Mouse (Mus musculus): ENCODE measurements around the gene Rxfp4. TPM values are rescaled to one million over a fixed set of nuclear protein-coding genes. Genes with fewer than 3 reads are reported as not detected.

The Rxfp4 gene
- polyA plus RNA-seq, 1 experiment from 2014 or later, result 0.18 TPM

DNA sequence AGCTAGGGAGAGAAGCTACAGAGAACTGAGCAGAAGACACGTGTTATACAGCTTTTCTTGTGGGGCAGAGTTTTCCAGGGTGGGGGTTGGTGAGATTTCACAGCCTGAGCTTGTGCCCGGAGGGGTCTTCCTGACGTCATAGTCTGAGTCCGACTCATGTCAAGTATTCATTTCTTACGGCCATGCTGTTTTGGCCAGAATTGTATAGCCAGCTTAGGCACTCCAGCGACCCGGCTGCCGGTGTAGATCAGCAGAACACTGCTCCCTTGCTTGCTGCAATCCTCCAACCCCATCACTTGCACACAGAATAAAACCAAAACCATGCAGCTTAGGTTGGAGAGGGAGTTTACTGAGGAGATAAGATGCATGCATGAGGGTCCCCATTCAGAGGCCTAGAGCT is 2.7 kb upstream of the Rxfp4 start:
- Histone ChIP-seq H3K4me1 (ENCODE audit: control insufficient read depth, insufficient read depth, low read length) (0 out of 2 replicates have a peak, but pooled peaks cover 5% of the 10 kb centered on the region), H3K36me3 (ENCODE audit: control insufficient read depth, insufficient read depth, low read length) (no peaks in the 10 kb centered on the region), H3K27me3 (replicated peaks; ENCODE audit: control insufficient read depth, insufficient read depth, low read length) (no peaks in the 10 kb centered on the region), H3K4me2 (ENCODE audit: low read depth, low read length) (no peak overlapping the region), H3K9me3 (ENCODE audit: control insufficient read depth, low read length) (no peaks in the 10 kb centered on the region), H3K9ac (ENCODE audit: low read depth, low read length) (no peak overlapping the region), H3K4me3 (ENCODE audit: low read depth, low read length) (no peak overlapping the region), H3K27ac (replicated peaks; ENCODE audit: low read depth, low read length) (no peak overlapping the region)
- WGBS, result 74% methylated on average over 8 of the region's 8 CpGs
- ATAC-seq (ENCODE audit: low read depth) (no peak), DNase-seq (ENCODE audit: low spot score) (no peak)

DNA sequence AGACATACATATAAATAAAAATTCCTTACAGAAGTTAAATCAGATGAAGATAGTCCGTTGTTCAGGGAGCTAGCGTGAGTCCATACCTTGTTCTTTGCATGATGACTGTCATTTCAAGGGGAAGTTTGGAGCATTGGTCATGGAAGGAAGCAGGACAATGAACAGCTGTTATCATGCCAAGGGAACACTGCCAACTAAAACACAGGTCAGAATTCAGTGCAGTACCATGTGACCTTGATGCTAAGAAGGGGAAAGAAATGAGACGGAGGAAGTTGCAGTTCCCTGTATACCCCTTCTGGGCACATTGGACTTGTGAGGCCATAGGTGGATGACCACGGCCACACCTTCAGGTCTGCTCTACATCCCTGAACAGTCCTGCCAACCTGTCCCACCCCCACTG is 1.7 kb upstream of the Rxfp4 start:
- no peak overlapping the region for H3K4me3 ChIP-seq (ENCODE audit: low read depth, low read length)
- H3K9me3 ChIP-seq (ENCODE audit: control insufficient read depth, low read length), result no peaks in the 10 kb centered on the region
- ATAC-seq (ENCODE audit: low read depth) (no peak), DNase-seq (ENCODE audit: low spot score) (peak; percentile 43)
- H3K4me2 ChIP-seq (ENCODE audit: low read depth, low read length), result no peak overlapping the region
- H3K36me3 ChIP-seq (ENCODE audit: control insufficient read depth, insufficient read depth, low read length), result peaks cover 2% of the 10 kb centered on the region; the same call in 1 of the 2 replicates
- no peaks in the 10 kb centered on the region for H3K27me3 ChIP-seq (replicated peaks; ENCODE audit: control insufficient read depth, insufficient read depth, low read length)
- no peak overlapping the region for H3K27ac ChIP-seq (replicated peaks; ENCODE audit: low read depth, low read length)
- 72% methylated on average over 4 of the region's 4 CpGs for WGBS
- H3K9ac ChIP-seq (ENCODE audit: low read depth, low read length), result no peak overlapping the region
- 0 out of 2 replicates have a peak, but pooled peaks cover 5% of the 10 kb centered on the region for H3K4me1 ChIP-seq (ENCODE audit: control insufficient read depth, insufficient read depth, low read length)

DNA sequence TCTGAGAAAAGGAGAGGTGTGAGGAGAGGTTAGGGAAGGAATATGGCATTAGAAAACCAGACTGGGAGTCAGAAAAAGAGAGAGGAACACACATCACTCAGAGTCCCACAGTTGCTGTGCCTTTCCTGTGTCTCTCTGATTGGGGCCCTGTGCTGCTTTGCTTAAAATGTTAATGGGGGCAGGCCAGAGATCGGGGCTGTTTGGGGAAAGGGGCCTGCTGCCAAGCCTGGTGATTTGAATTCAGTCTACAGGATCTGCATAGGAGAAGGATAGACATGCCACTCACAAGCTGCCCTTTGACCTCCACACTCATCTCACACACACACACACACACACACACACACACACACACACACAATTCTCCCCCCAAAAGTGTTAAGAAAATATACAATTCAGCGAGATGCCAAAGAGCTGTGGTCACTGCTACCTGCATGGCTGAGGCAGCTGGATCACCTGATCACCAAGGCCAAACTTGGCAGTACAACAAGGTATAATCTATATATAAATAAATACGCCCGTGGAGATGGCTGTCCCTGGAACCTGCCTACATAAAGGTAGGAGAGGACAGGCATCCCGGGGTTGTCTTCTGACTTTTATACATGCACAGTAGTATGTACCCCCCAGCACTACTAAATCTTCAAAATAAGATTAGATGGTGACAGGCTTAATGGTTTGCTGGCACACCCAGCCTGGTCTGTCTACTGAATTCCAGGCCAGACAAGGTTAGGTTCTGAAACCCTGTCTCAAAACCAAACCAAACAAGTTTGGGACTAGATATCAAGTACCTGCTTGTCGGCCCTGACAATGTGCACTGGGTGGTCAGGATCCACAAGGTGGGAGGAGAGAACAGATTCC is 801 bp upstream of the Rxfp4 start:
- Histone ChIP-seq H3K4me1 (ENCODE audit: control insufficient read depth, insufficient read depth, low read length) (0 out of 2 replicates have a peak, but pooled peaks cover 5% of the 10 kb centered on the region), H3K4me3 (ENCODE audit: low read depth, low read length) (no peak overlapping the region), H3K4me2 (ENCODE audit: low read depth, low read length) (no peak overlapping the region), H3K9ac (ENCODE audit: low read depth, low read length) (no peak overlapping the region), H3K36me3 (ENCODE audit: control insufficient read depth, insufficient read depth, low read length) (peaks cover 7% of the 10 kb centered on the region), H3K27ac (replicated peaks; ENCODE audit: low read depth, low read length) (no peak overlapping the region), H3K27me3 (replicated peaks; ENCODE audit: control insufficient read depth, insufficient read depth, low read length) (no peaks in the 10 kb centered on the region), H3K9me3 (ENCODE audit: control insufficient read depth, low read length) (no peaks in the 10 kb centered on the region)
- WGBS, result 78% methylated on average over 6 of the region's 6 CpGs
- ATAC-seq (ENCODE audit: low read depth) (0 out of 2 replicates have a peak, but pooled peaks have one; percentile 39), DNase-seq (ENCODE audit: low spot score) (peak; percentile 46)

DNA sequence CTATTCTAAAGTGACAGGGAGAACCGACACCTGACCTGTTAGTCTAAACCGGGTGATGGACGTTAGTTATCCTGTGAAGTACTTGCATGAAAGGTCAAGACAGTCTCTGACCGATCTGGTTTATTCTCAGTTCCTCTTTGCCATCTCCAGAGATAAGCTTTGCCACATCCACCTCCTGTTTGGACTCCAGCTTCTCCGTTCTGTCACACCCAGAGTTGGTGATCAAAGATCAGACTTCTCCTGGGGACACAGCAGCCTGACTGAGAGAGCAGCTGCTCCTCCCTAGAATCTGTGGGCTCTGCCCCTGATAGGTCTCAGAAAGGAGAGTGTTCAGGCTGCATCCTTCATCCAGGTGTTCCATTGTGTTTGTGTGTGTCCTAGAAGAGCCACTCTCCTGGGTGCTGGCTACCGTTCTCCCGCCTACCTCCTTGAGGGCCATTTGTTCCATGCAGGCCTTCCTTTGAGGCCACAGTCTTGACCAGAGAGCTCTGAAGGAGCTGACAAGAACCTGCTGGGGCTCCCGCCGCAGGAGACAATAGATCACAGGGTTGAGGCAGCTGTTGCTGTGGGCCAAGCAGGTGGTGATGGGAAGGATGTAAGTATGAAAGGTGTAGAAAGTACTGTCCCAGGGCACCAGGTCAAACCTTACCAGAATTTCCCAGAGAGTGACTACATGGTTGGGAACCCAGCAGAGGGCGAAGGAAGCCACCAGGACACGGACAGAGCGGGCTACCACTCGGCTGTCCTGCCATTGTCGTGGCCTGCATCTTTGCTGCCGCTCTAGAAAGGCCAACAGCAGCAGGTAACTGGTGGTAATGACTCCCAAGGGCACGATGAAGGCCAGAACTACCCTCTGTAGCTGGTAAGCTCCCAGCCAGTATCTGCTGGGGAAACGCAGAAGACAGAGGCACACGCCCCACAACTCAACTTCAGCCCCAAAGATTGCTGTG is 998 bp downstream of the Rxfp4 start:
- Histone ChIP-seq H3K9me3 (ENCODE audit: control insufficient read depth, low read length) (no peaks in the 10 kb centered on the region), H3K9ac (ENCODE audit: low read depth, low read length) (no peak overlapping the region), H3K27me3 (replicated peaks; ENCODE audit: control insufficient read depth, insufficient read depth, low read length) (no peaks in the 10 kb centered on the region), H3K4me3 (ENCODE audit: low read depth, low read length) (no peak overlapping the region), H3K36me3 (ENCODE audit: control insufficient read depth, insufficient read depth, low read length) (peaks cover 25% of the 10 kb centered on the region), H3K4me2 (ENCODE audit: low read depth, low read length) (no peak overlapping the region), H3K4me1 (ENCODE audit: control insufficient read depth, insufficient read depth, low read length) (0 out of 2 replicates have a peak, but pooled peaks cover 5% of the 10 kb centered on the region), H3K27ac (replicated peaks; ENCODE audit: low read depth, low read length) (no peak overlapping the region)
- ATAC-seq (ENCODE audit: low read depth) (no peak), DNase-seq (ENCODE audit: low spot score) (no peak)
- 79% methylated on average over 18 of the region's 18 CpGs for WGBS

DNA sequence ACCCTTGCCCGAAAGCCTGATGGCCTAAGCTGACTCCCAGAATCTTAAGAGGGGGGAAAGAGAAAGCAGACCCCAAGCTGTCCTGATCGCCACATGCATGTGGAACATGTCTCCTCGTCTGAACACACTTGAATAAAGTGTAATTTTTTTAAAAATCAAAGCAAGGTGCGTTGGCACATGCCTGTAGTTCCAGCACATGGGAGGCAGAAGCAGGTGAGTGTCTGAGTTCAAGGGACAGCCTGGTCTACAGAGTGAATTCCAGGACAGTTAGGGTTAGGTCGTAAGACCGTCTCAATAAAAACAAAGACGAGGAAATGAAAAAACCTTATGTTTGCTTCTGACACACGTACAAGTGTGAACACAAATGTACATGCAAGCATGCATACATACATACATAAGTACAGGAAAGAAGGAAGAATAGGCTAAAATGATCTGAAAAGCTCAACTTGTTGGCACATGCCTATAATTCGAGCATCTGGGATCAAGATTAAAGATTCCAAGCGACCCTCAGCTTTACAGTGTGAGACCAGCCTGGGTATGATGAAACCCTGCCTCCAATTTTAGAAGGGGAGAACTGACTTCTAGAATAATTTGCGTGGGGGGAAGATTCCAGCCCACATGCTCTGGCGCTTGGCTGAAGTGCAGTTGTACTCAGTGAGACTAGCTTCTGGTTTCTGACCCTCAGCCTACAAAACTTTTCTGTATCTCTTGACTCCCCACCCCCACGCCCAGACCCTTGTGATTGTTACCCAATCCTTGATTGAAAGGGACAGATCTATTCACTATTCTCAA is 2.0 kb downstream of the Rxfp4 start:
- no peak overlapping the region for H3K4me2 ChIP-seq (ENCODE audit: low read depth, low read length)
- no peak overlapping the region for H3K9ac ChIP-seq (ENCODE audit: low read depth, low read length)
- ATAC-seq (ENCODE audit: low read depth) (no peak), DNase-seq (ENCODE audit: low spot score) (no peak)
- H3K27me3 ChIP-seq (replicated peaks; ENCODE audit: control insufficient read depth, insufficient read depth, low read length), result no peaks in the 10 kb centered on the region
- H3K27ac ChIP-seq (replicated peaks; ENCODE audit: low read depth, low read length), result no peak overlapping the region
- WGBS, result 67% methylated on average over 13 of the region's 13 CpGs
- 0 out of 2 replicates have a peak, but pooled peaks cover 5% of the 10 kb centered on the region for H3K4me1 ChIP-seq (ENCODE audit: control insufficient read depth, insufficient read depth, low read length)
- H3K9me3 ChIP-seq (ENCODE audit: control insufficient read depth, low read length), result no peaks in the 10 kb centered on the region
- no peak overlapping the region for H3K4me3 ChIP-seq (ENCODE audit: low read depth, low read length)
- peaks cover 36% of the 10 kb centered on the region for H3K36me3 ChIP-seq (ENCODE audit: control insufficient read depth, insufficient read depth, low read length)

DNA sequence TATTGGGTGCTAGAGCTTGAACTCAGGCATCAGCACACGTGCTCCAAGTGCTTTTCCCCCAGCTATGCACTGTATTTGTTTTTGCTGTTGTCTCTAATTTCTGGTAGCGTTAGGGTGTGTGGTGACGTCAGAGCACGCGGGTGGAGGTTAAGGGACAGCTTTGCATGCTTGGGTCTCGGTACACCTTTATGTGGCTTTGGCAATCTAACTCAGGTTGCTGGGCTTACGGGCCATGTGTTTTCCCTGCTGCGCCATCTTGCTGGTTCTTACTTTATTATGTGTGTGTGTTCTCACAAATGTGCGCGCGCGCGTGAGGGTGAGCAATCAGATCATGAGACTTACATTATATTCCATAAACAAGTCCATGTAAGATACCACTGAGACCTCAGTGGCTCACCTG is 3.0 kb downstream of the Rxfp4 start:
- Histone ChIP-seq H3K4me1 (ENCODE audit: control insufficient read depth, insufficient read depth, low read length) (0 out of 2 replicates have a peak, but pooled peaks cover 5% of the 10 kb centered on the region), H3K4me3 (ENCODE audit: low read depth, low read length) (no peak overlapping the region), H3K9me3 (ENCODE audit: control insufficient read depth, low read length) (no peaks in the 10 kb centered on the region), H3K27ac (replicated peaks; ENCODE audit: low read depth, low read length) (no peak overlapping the region), H3K4me2 (ENCODE audit: low read depth, low read length) (no peak overlapping the region), H3K9ac (ENCODE audit: low read depth, low read length) (no peak overlapping the region), H3K36me3 (ENCODE audit: control insufficient read depth, insufficient read depth, low read length) (peaks cover 45% of the 10 kb centered on the region), H3K27me3 (replicated peaks; ENCODE audit: control insufficient read depth, insufficient read depth, low read length) (no peaks in the 10 kb centered on the region)
- ATAC-seq (ENCODE audit: low read depth) (no peak), DNase-seq (ENCODE audit: low spot score) (no peak)
- 95% methylated on average over 13 of the region's 13 CpGs for WGBS

DNA sequence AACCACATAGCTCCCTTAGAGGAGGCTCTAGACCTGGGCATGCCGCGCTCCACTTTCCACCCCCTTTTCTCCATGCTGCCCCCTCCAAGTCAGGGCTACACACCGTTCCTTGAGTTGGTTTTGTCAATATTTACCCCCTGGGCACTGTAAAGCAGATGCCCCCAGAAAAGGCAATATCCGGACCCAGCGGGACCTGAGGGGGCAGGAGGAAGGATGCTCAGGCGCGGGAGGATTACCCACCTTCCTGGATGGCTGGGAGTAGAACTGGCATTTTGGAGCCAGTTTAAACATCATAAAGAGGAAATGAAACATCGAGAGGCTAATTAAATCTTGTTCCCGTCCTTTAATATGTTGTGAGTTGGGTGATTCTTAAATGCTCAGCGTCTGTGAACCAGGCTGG is 3.8 kb downstream of the Rxfp4 start:
- WGBS, result 72% methylated on average over 10 of the region's 10 CpGs
- no peak for ATAC-seq (ENCODE audit: low read depth)
- peaks cover 53% of the 10 kb centered on the region for H3K36me3 ChIP-seq (ENCODE audit: control insufficient read depth, insufficient read depth, low read length)
- no peak overlapping the region for H3K27ac ChIP-seq (replicated peaks; ENCODE audit: low read depth, low read length)
- H3K4me2 ChIP-seq (ENCODE audit: low read depth, low read length), result no peak overlapping the region
- no peak for DNase-seq (ENCODE audit: low spot score)
- no peaks in the 10 kb centered on the region for H3K9me3 ChIP-seq (ENCODE audit: control insufficient read depth, low read length)
- H3K4me1 ChIP-seq (ENCODE audit: control insufficient read depth, insufficient read depth, low read length), result no peaks in the 10 kb centered on the region
- H3K9ac ChIP-seq (ENCODE audit: low read depth, low read length), result no peak overlapping the region
- H3K27me3 ChIP-seq (replicated peaks; ENCODE audit: control insufficient read depth, insufficient read depth, low read length), result no peaks in the 10 kb centered on the region
- no peak overlapping the region for H3K4me3 ChIP-seq (ENCODE audit: low read depth, low read length)

Data from embryonic facial prominence, embryonic 14.5 days (tissue).